Mouse (Mus musculus): ENCODE measurements at regions not wholly inside any gene's neighbourhood (a gene's known extent, or its start where the extent isn't known, plus 50 kb on each side); places are given as distances from the start of the nearest gene placed in this dataset.

DNA sequence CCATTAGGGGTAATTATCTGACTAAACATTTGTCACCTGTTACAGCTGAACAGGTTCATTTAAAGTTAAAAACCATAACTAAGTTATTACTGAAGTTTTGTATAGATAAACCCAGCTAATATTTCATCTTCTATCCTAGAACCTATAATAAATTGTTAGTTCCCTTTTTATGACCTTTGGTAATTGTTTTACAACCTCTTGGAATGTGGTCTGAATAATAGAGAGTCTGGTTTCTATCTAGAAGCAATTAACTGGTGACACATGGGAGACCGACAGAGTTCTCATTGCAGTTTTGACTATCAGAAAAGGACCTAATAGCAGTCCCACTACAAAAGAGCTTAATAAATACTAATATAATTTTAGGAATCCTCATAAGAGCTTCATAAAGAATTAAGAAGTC lies 330.2 kb downstream of the Vgll3 start:
- no peaks in the 10 kb centered on the region for H3K4me1 ChIP-seq (ENCODE audit: control insufficient read depth, insufficient read depth, low read length)
- no peak for TF ChIP-seq POLR2A (IDR thresholded peaks at IDR 0.05; ENCODE audit: borderline replicate concordance, extremely low read depth, insufficient read depth, insufficient read length)
- no peaks in the 10 kb centered on the region for H3K36me3 ChIP-seq (ENCODE audit: control insufficient read depth, insufficient read depth, low read length)
- H3K27ac ChIP-seq (replicated peaks; ENCODE audit: low read depth, low read length): no peak overlapping the region
- H3K9me3 ChIP-seq (ENCODE audit: control insufficient read depth, low read length): no peaks in the 10 kb centered on the region
- DNase-seq (ENCODE audit: low spot score): no peak
- 4% methylated on average over 1 of the region's 1 CpGs for WGBS
- H3K27me3 ChIP-seq (ENCODE audit: control insufficient read depth, insufficient read depth, low read length): no peaks in the 10 kb centered on the region
- H3K9ac ChIP-seq (ENCODE audit: low read depth, low read length, severe bottlenecking): no peak overlapping the region
- ATAC-seq (ENCODE audit: low FRiP score, low read depth): no peak
- H3K4me3 ChIP-seq (replicated peaks; ENCODE audit: low read length): no peak overlapping the region
- no peak overlapping the region for H3K4me2 ChIP-seq (replicated peaks; ENCODE audit: low read depth, low read length, severe bottlenecking)

GRCm38 (mm10) chr16:66168289-66168688 lies 353.2 kb downstream of the Vgll3 start:
- Histone ChIP-seq H3K4me3 (replicated peaks; ENCODE audit: low read length) (no peak overlapping the region), H3K9me3 (ENCODE audit: control insufficient read depth, low read length) (no peaks in the 10 kb centered on the region), H3K27ac (replicated peaks; ENCODE audit: low read depth, low read length) (no peak overlapping the region), H3K36me3 (ENCODE audit: control insufficient read depth, insufficient read depth, low read length) (no peaks in the 10 kb centered on the region), H3K9ac (ENCODE audit: low read depth, low read length, severe bottlenecking) (no peak overlapping the region), H3K27me3 (ENCODE audit: control insufficient read depth, insufficient read depth, low read length) (no peaks in the 10 kb centered on the region), H3K4me1 (ENCODE audit: control insufficient read depth, insufficient read depth, low read length) (no peaks in the 10 kb centered on the region), H3K4me2 (replicated peaks; ENCODE audit: low read depth, low read length, severe bottlenecking) (no peak overlapping the region)
- DNase-seq (ENCODE audit: low spot score): no peak
- WGBS: 78% methylated on average over 2 of the region's 2 CpGs
- TF ChIP-seq POLR2A (IDR thresholded peaks at IDR 0.05; ENCODE audit: borderline replicate concordance, extremely low read depth, insufficient read depth, insufficient read length): no peak
- no peak for ATAC-seq (ENCODE audit: low FRiP score, low read depth)

- Histone ChIP-seq H3K9ac (ENCODE audit: low read depth, low read length, severe bottlenecking) (no peak overlapping the region), H3K36me3 (ENCODE audit: control insufficient read depth, insufficient read depth, low read length) (no peaks in the 10 kb centered on the region), H3K27me3 (ENCODE audit: control insufficient read depth, insufficient read depth, low read length) (no peaks in the 10 kb centered on the region), H3K4me3 (replicated peaks; ENCODE audit: low read length) (no peak overlapping the region), H3K4me1 (ENCODE audit: control insufficient read depth, insufficient read depth, low read length) (no peaks in the 10 kb centered on the region), H3K4me2 (replicated peaks; ENCODE audit: low read depth, low read length, severe bottlenecking) (no peak overlapping the region), H3K9me3 (ENCODE audit: control insufficient read depth, low read length) (no peaks in the 10 kb centered on the region), H3K27ac (replicated peaks; ENCODE audit: low read depth, low read length) (no peak overlapping the region)
- no peak for ATAC-seq (ENCODE audit: low FRiP score, low read depth)
- DNase-seq (ENCODE audit: low spot score): peak; percentile 49
- TF ChIP-seq POLR2A (IDR thresholded peaks at IDR 0.05; ENCODE audit: borderline replicate concordance, extremely low read depth, insufficient read depth, insufficient read length): no peak
- 29% methylated on average over 2 of the region's 2 CpGs for WGBS
These were observed 375.7 kb downstream of the Vgll3 start for GRCm38 (mm10) chr16:66190801-66191200.

- H3K4me3 ChIP-seq (replicated peaks; ENCODE audit: low read length): no peak overlapping the region
- TF ChIP-seq POLR2A (IDR thresholded peaks at IDR 0.05; ENCODE audit: borderline replicate concordance, extremely low read depth, insufficient read depth, insufficient read length): no peak
- no peak overlapping the region for H3K4me2 ChIP-seq (replicated peaks; ENCODE audit: low read depth, low read length, severe bottlenecking)
- H3K36me3 ChIP-seq (ENCODE audit: control insufficient read depth, insufficient read depth, low read length): no peaks in the 10 kb centered on the region
- no peaks in the 10 kb centered on the region for H3K4me1 ChIP-seq (ENCODE audit: control insufficient read depth, insufficient read depth, low read length)
- no peak for ATAC-seq (ENCODE audit: low FRiP score, low read depth)
- no peak for DNase-seq (ENCODE audit: low spot score)
- no peak overlapping the region for H3K27ac ChIP-seq (replicated peaks; ENCODE audit: low read depth, low read length)
- WGBS: 82% methylated on average over 7 of the region's 7 CpGs
- no peaks in the 10 kb centered on the region for H3K9me3 ChIP-seq (ENCODE audit: control insufficient read depth, low read length)
- H3K27me3 ChIP-seq (ENCODE audit: control insufficient read depth, insufficient read depth, low read length): no peaks in the 10 kb centered on the region
- H3K9ac ChIP-seq (ENCODE audit: low read depth, low read length, severe bottlenecking): no peak overlapping the region
These were observed 386.3 kb downstream of the Vgll3 start for GRCm38 (mm10) chr16:66201406-66201805.

All from limb, embryonic 14.5 days (tissue).